Mouse (Mus musculus): ENCODE data around the gene Pmp22. TPM values are rescaled to one million over a fixed set of nuclear protein-coding genes. Genes with fewer than 3 reads are reported as not detected.

Pmp22 gene
- 10 to 100 TPM; 18.3 to 21.0 TPM for total RNA-seq (2021)
- long read RNA-seq, transcript Pmp22-203 (5 exons, 723 nt) = minor isoform, 7 of 51 reads
- long read RNA-seq, transcript Pmp22-201 (5 exons, 1,800 nt) = major isoform, 10 of 51 reads
- long read RNA-seq, transcript Pmp22-202 (4 exons, 733 nt) = major isoform, 10 of 51 reads
- long read RNA-seq, partial matches to known transcripts = 16 of 51 reads
- long read RNA-seq, other reads (novel, unspliced or antisense) = 8 of 51 reads

GRCm38 (mm10) chr11:63128784-63129183 lies at the start of gene Pmp22:
TSS of gene Pmp22 (plus strand) at chr11:63128982.
- DNase-seq (ENCODE audit: low spot score in 2 of 2) = no peak

- no peak for DNase-seq (ENCODE audit: low spot score in 2 of 2)
Measured at GRCm38 (mm10) chr11:63084536-63084935, 44.2 kb upstream of the Pmp22 start.

GRCm38 (mm10) chr11:63088672-63089071 lies 40.1 kb upstream of the Pmp22 start:
- DNase-seq (ENCODE audit: low spot score in 2 of 2) = no peak

GRCm38 (mm10) chr11:63090210-63090609 lies 38.6 kb upstream of the Pmp22 start:
- no peak for DNase-seq (ENCODE audit: low spot score in 2 of 2)

DNA sequence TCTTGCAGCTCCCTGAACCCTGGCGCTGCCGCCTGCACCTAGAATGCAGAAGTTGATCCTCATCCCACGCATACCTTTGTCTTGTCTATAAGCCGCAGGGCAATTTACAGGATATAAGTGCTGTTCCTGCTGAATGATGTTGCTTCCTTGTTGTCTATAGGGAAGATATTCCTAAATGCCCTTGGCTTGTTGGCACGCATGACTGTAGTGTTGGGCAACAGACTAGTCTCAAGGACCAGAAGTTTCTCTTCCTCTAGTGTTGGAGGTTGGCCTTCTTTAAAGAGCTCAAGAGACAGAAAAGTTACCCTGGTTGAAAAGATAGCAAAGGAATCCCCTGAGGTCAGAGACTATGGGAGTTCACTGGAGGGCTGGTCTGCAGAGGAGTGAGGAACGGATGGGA lies 37.8 kb upstream of the Pmp22 start:
- DNase-seq (ENCODE audit: low spot score in 2 of 2) = no peak

DNA sequence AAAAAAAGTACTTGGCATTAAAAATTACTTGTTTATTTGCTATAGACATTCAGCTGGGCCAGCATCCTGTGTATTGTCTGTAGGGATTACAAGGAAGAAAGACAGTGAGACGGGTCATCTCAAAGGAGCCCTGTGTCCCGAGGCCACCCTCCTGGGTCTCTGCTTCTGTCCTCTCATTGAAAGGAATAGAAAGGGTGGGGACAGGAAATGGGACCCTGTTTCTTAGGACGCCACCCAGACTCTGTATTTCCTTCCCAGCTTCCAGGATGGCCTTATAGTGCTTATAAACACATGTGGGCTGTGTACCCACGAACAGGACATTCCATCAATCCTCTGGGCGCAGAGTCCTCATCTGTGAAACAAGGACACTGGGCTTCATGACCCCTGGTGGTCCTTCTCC lies 36.5 kb upstream of the Pmp22 start:
- no peak for DNase-seq (ENCODE audit: low spot score in 2 of 2)

DNA sequence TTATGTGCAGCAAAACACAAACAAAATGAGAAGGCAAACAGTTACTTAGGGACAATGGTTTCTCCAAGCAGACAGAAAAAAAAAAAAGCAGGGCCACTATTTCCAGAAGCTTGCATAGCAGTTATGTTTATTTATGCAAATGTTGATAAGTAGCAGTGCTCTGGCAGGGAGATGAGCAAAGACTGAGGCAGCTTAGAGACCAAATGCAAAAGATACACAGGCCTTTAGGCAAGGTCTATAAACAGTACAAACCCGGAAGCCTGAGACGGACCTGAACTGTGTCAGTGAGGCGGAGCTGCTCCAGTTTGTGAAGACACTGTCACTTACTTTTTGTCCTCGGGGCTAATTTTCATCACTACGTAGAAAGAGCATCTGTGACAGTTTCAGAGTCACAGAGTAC lies 35.2 kb upstream of the Pmp22 start:
- no peak for DNase-seq (ENCODE audit: low spot score in 2 of 2)

- DNase-seq (ENCODE audit: low spot score in 2 of 2) = no peak
Measured at GRCm38 (mm10) chr11:63094496-63094895, 34.3 kb upstream of the Pmp22 start.

DNA sequence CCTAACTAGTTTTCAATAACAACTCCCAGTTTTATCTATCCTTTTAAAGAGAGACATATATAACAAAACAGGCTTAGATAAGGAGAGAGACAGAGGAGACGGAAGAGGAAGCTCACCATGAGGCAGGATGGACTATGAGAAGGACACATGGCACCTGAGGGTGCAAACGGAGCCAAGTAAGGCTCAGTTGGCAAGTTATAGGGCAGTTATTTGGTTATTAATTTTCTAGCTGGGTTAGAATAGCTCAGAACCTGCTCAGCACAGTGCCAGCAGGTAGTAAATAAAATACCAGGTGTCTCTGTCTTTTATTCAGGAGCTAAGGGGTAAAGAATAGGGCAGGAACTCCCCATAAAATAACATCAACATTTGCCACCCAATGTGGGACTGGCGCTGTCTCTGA lies 30.8 kb upstream of the Pmp22 start:
- DNase-seq (ENCODE audit: low spot score in 2 of 2) = no peak

DNA sequence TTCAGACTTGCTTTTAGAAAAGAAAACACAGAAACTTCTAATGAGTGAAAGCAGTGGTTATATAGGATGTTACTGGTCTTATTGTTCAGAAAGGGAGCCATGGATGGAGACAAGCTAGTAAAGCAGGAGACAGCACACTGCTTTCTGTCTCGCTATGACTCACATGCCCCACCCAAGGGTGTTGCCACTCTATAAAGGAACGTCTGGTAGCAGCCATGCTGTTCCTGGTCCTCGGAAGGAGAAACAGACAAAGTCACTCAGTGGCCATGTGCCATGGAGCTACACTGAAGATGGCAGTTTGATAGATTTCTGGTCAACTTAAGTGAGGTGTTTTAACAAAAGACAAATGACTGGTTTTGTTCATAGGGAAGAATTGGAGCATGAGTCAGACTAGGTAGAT lies 29.4 kb upstream of the Pmp22 start:
- DNase-seq (ENCODE audit: low spot score in 2 of 2) = no peak

DNA sequence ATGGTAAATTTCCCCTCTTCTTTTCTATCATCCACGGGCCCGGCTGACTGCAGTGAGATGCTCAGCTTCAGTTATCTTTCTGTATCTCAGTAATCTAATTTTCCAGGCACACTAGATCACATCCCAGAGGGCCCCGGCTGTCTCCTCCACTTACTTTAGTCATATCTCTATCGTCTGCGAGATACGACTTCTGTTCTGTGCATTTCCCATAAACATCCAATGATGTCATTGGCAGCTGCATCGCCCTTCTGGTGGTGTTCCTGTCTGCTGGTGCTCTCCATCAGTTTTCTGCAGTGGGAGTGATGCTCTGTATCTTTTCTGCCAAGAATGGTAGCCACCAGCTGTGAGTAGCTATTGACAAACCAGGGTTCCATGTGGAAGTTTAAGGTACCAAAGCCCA lies 25.5 kb upstream of the Pmp22 start:
- peak in 1 of 2 experiments; percentile 9 for DNase-seq (ENCODE audit: low spot score in 2 of 2)

DNA sequence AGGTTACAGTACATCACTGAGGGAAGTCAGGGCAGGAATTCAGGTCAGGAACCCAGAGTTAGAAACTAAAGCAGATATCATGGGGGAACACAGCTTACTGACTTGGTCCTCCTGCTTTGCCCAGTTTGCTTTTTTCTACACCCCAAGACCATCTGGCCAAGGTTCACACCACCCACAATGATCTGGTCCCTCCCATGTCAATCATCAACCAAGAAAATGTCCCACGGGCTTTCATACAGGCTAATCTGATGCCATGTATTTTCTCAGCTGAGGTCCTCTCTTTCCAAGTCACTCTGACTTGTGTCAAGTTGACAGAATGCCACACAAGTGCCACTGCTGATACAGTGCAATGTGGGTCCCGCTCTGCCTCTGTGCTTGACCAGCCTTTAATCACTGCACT lies 24.8 kb upstream of the Pmp22 start:
- DNase-seq (ENCODE audit: low spot score in 2 of 2) = no peak

DNA sequence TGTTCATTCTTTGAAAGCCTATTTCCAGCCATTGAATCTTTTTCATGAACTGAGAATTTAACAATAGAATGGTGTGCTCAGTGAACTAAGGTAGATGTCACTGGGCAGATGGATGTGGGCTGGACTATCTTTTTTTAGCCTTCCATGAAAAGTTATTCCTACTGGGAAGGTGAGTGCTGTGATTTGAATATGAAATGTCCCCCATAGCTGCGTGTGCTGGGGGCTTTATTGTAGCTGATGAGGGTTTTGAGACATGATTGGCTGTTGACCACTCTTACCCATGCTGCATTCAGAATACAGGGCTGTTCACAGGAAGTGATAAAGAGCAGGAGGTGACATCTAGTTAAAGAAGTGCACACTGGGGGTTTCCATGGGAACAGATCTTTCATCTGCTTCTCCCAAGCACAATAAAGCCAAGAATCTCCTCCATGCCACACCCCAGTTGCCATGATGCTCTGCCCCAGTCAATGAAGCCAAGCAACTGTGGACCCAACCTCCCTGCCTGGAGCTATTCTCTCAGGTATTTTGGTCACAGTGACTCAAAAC lies 19.5 kb upstream of the Pmp22 start:
- no peak for DNase-seq (ENCODE audit: low spot score in 2 of 2)

DNA sequence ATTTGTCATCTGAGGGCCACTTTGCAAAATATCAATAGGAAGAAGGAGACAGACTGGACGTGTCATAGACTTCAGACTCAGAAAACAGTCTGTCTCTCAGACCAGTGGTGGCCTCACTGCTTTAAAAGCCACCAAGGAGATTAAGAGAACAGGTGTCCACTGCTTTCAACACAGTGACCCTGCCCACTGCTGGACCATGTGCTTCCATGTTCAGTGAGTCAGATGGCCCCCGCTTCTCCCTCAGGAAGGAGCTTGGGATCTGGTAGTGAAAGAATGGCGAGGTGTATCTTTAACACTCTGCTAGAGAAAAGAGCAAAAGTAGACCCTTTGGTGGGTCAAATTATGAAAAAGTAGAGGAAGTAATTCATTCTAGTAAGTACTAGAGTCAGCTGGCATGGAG lies 18.5 kb upstream of the Pmp22 start:
- DNase-seq (ENCODE audit: low spot score in 2 of 2) = no peak

DNA sequence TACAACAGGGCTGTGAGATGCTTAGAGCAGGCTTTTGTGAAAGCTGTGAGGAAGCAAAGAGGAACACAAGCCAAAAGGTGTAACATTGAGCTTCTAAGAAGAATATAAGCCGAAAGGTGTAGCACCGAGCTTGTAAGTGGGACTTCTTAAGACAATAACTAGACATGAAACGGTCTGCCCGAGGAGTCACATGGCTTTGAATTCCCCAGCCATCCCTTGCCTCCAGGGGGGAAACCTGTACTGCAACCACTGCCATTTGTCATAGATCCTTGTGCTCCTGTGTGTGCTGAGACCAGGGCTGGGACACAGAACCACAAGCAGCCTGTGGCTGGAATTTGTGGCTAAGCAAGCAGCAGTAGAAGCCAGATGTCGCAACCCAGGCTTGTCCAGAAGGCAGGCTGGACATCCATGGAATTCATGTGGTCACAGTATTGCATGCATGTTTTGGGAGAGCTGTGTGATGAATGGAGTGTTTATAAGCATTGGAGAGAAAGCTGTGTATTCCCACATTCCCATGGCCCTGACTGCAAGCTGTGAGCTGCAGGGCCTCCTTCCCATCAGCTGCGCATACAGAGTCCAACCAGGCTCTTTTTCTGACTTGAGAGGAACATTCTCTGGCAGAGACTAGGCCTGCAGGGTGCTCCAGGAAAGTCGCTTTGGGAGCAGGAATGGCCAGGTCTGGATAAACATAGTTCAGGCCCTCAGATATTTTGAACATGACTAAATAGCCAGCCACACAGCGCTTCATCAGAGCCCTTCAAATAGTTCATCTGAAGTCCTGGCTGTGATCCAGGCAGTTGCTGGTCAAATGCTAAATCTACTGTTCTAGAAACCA lies 13.8 kb upstream of the Pmp22 start:
- DNase-seq (ENCODE audit: low spot score in 2 of 2) = no peak

DNA sequence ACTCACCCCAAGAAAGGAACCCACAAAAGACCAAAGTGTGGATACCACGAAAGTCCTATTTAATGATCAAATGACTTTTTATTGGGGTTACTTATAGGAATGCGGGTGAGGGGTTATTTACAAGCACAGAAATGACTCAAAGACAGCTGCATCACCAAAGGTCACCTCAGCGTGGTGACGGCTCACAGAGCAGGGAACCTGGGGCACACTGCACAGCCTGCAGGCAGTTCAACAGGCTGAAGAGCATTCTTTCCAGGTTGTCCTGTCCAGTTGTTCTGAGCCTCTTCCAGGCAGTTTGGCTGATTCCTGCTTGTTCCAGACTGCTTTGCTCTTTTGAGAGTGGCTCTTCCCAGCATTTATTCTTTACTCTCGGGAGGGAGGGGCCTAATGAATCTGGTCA lies 12.1 kb upstream of the Pmp22 start:
- no peak for DNase-seq (ENCODE audit: low spot score in 2 of 2)

- no peak for DNase-seq (ENCODE audit: low spot score in 2 of 2)
Measured at GRCm38 (mm10) chr11:63117266-63117665, 11.5 kb upstream of the Pmp22 start.

- no peak for DNase-seq (ENCODE audit: low spot score in 2 of 2)
Measured at GRCm38 (mm10) chr11:63119791-63120190, 9.0 kb upstream of the Pmp22 start.

DNA sequence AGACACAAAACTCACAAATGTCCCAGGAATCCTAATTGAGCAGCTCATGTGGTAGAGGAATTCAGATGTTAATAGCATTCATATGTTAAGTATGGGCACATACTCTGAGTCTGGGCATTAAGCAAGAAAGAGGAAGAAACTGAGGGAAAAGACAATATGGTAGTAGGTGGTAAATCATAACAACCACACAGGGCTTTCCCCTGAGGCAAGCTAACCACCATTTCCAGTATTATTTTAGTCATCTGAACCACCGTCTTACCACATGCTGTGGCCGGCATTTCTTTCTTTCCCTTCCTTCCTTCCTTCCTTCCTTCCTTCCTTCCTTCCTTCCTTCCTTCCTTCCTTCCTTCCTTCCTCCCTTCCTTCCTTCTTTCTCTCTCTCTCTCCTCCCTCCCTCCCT lies 6.5 kb upstream of the Pmp22 start:
- DNase-seq (ENCODE audit: low spot score in 2 of 2) = no peak

- no peak for DNase-seq (ENCODE audit: low spot score in 2 of 2)
Measured at GRCm38 (mm10) chr11:63122776-63123350, 5.9 kb upstream of the Pmp22 start.

- DNase-seq (ENCODE audit: low spot score in 2 of 2) = no peak
Measured at GRCm38 (mm10) chr11:63124316-63124715, 4.5 kb upstream of the Pmp22 start.

- DNase-seq (ENCODE audit: low spot score in 2 of 2) = no peak
Measured at GRCm38 (mm10) chr11:63125832-63126456, 2.8 kb upstream of the Pmp22 start.
